Mouse (Mus musculus) mesoderm, embryonic 11.5 days (tissue): ENCODE results near the gene Zfp346.

ENCODE experiments used
- DNase-seq: peaks from one replicate; pipeline ENCODE4 v3.0.0-alpha.2; 2012; ENCODE audit warnings: low read depth, low spot score

The Zfp346 gene

DNA sequence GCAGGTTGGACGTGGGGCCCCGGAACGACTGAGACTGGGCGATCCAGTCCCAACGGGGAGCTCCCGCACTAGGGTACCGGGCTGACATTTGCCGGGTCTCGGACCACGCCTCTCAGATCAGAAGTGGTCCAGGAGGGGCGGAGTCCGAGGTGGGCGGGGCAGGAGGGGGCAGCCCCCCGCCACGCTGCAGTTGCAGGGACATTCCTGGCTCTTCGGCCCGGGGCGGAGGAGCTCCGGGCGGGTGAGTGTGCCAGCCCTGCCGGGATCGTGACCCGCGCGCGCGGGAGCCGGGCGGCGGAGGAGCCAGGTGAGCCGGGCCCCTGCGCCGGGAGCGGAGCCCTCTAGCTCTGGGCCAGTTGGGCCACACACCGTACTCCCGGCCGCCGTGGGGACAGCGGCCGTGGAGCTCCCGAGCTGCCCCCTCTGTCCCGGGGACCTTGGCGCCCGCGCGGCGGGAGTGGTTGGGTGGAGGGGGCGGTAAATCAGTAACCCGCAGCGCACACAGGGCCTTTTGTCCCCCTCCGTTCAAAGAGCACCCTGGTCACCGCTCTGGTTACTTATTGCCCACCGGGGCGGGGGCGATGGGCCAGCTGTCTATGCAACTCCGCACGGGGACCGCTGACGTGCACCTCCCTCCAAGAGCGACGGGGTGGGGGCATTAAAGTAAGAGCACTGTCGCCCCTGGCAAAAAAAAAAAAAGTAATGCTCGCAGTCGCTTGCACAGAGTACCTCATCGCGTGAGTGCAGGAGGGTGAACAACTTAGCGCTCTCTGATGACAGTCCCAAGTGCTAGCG lies 47.7 kb downstream of the Zfp346 start, which contains the start of gene Fgfr4:
Gene Fgfr4, plus strand, starts transcription at position 20 of the 795 bp plus-strand sequence.
- DNase-seq = peak; percentile 75

DNA sequence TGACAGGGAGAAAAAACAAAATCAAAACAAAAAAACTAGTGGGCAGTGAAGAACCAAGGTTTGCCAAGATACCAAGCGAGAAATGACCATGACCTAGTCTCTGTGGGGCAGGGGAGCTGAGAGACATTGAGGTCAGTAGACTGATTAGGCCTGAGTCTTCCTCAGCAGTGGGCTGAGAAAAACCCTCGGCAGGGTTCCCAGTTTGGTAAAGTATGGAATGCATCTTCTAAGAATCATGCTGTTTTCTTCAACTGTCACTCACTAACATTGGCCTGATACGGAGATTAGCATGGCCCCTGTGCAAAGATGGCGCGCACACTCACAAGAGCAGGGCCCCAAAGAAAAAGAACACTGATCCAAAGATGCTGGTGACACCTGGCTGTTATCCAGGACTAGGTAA lies 48.8 kb downstream of the Zfp346 start:
- no peak for DNase-seq

DNA sequence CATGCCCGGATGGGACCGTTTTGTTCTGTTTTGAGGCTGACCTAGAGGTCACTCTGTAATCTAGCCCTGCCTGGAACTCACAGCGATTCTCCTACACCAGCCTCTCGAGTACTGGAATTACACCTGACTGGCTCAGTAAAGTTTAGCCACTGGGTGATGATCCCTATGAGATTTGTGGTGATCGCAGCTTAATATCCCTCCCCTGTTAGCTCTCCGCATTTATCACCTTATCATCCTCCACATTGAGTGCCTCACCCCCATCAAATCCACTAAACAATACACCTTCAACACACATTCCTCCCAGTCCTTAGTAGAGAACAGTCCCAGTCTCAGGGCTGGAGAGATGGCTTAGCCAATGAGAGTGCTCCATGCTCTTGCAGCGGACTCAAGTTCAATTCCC lies 57.3 kb downstream of the Zfp346 start:
- no peak for DNase-seq

DNA sequence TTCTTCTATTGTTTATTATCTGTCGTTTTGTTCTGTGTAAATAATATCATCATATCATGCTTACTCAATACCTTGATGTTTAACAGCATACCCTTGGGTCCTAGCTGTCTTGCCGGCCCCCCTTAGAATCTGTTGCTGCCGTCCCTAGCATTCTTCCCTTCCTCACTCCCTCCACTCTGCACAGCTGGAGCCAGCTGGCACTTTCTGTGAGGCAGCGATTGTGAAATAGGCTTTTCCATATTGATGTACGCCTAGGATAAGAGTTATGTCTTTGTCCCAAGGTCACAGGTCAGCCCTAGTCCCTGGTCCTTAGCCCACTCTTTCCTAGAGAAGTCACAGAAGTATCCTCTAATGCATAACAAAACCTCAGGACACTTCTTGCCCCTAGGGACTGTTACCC lies 58.4 kb downstream of the Zfp346 start:
- no peak for DNase-seq

DNA sequence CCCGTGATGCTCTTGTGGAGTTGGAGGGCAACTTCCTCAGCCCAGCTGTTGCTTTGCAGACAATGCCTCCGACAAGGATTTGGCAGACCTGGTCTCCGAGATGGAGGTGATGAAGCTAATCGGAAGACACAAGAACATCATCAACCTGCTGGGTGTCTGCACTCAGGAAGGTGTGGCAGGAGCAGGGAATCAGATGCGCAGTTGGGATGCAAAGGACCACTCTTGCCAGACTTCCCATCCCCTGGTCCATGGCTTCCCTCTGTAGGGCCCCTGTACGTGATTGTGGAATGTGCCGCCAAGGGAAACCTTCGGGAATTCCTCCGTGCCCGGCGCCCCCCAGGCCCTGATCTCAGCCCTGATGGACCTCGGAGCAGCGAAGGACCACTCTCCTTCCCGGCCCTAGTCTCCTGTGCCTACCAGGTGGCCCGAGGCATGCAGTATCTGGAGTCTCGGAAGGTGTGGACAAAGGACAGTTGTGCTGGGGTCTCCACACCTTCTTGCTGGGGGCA lies 60.8 kb downstream of the Zfp346 start:
- no peak for DNase-seq

DNA sequence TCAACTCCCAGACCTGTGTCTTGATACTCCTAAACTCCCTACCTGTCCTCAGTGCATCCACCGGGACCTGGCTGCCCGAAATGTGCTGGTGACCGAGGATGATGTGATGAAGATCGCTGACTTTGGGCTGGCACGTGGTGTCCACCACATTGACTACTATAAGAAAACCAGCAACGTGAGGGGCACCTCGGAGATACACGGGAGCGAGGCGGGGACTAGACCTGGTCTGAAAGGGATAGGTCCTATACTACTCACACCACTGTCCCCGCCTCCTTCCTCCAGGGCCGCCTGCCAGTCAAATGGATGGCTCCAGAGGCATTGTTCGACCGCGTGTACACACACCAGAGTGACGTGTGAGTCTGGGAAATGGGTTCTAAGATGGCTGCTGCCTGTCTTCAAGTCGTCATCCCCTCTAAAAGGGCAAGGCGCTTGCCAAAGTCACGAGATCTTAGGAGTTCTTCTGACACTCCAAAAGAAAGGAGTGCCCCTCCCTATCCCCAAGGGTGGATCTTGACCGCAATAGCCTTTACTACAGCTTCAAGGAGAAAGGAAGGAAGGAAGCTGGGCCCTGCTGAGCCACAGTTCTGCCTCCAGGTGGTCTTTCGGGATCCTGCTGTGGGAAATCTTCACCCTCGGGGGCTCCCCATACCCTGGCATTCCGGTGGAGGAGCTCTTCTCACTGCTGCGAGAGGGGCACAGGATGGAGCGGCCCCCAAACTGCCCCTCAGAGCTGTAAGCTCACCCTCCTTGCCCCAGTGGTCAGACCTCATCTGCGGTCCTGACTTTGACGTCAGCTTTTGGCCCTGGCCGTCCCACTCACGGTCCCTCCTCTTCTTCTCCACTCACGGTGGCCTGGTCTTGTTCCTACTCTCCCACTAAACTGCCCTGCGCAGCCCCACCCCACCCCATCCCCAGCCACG lies 62.0 kb downstream of the Zfp346 start:
- no peak for DNase-seq

DNA sequence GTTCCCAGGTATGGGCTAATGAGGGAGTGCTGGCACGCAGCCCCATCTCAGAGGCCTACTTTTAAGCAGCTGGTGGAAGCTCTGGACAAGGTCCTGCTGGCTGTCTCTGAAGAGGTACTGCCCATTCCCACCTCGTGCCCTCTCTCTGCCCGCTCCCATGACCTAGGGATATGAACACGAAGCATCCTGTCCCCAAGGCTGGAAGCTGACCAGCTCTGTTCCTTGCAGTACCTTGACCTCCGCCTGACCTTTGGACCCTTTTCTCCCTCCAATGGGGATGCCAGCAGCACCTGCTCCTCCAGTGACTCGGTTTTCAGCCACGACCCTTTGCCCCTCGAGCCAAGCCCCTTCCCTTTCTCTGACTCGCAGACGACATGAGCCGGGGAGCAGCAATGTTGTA lies 62.7 kb downstream of the Zfp346 start:
- DNase-seq = no peak

DNA sequence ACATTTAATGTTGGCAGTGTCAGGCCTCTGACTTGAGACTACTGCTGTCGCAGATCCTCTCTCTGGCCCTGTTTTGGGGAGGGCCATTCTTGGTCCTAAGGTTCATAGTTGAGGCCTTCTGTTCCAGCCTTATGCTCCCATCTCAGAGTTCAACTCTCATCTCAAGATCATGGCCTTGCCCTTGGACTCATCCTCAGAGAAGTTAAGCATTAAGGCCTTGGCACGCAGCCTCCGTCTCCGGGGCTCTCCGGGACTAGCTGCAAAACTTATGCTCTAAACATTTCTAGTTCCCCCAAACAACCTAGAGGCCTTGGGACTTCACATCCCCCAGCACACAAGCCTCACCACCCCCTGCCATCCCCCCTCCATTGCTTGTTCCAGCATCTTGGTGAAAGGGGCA lies 63.1 kb downstream of the Zfp346 start:
- DNase-seq = no peak

DNA sequence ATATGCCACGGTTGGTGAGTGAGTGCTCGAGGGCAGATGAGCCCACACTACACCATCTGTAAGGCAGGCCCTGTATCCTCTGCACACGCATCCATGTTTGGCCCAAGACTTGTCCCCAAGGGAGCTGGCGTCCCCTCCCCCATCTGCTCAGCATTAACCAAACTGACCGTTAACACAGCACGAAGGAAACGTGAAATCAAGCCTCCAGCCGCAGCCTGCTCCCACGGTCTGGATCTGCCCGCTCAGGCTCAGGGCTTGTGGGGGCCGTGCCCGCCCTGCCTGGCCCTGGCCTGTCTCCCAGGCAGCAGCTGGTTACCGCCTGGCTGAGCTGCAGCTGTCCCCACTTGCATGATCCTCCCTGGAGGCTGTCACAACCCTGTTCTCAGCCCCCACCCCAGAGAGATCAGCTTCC lies 63.9 kb downstream of the Zfp346 start:
- peak; percentile 49 for DNase-seq

DNA sequence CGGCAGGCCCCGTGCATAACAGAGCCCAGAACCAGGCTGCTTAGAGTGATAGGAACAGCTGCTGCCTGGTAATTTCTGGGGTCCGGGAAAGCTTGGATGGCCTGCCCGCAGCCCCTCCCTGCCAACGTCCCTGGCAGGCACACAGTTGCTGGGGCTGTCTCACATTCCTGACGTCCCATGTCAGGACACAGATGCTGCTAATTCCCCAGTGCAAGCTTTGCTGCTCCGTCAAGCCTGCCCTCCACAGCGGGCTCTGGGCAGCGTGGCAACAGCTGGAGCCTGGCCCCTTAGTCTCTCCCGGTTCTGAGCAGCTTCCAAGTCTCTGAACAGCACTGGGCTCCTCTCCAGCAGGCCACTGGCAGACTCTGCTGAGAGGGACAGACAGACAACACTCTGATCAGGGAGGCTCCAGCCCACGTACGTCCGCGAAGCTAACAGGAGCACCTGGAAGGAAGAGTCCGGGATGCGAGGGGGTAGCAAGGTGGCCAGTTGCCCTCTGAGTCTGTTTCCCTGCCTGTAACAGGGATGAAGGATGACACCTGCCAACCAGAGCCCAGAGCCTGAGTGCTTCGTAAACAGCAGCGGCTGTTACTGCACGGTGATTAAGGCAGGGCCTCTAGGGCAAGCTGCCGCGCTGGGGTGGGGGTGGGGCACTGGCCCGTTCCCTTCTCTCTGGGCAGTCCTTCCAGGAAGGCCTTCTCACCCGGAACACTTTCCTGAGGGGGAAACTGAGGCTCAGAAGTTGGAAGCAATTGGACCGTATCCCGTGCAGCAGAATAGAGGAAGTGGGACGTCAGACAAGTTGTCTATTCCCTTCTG lies 66.6 kb downstream of the Zfp346 start:
- DNase-seq = peak; percentile 76

DNA sequence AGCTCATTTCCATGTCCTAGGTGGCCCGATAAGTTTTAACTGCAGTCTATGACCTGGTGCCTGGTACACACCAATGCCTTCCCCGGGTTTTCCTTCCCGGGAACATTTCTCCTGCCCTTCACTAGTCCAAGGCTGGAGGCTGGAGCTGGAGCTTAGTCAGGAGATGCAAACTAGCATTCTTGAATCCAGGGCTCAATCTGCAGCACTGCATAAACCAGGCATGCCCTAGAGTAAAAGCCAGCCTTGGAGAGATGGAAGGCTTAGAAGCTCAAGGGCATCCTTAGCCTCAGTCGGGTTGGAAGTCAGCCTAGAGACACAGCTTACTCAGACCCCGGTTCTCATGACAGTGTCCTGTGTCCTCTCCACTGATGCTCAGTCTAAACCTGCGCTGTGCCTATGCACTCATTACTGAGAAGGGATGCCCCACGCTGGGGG lies 67.2 kb downstream of the Zfp346 start:
- no peak for DNase-seq

DNA sequence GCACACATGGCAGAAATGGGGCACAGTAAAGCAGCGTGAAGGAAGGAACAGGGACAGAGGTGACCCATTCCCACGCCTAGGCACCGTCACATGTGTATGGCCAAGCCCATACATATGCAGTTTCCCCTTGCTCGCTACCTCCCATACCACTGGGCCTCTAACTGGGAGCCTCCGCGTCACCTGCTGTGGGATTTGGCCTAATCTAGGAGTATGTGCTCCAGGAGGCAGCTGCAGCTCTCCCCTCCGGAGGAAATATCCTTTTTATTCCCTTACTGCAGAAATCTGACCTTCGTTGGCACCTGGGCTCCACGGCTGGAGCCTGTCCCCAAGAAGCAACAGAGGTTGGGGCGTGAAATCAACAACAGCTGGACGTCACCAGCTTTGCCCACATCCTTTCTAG lies 69.2 kb downstream of the Zfp346 start:
- DNase-seq = peak; percentile 25

DNA sequence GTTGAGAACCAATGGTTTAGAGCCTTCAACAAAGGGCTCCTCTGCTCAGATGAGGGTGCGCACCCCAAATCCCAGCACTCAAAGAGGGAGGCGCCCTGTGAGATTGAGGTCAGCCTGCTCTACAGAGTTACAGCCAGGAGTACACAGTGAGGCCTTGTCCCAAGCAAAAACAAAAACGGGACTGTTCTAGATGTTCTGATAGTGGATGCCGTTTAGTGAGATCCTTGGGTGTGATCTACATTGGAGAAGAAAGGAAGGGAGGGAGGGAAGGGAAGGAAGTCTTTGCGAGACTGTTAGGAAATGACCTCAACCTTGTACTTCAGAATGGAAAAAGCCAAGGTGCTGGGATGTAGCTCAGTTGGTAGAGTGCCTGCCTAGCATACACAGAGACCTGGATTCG lies 71.2 kb downstream of the Zfp346 start:
- no peak for DNase-seq

DNA sequence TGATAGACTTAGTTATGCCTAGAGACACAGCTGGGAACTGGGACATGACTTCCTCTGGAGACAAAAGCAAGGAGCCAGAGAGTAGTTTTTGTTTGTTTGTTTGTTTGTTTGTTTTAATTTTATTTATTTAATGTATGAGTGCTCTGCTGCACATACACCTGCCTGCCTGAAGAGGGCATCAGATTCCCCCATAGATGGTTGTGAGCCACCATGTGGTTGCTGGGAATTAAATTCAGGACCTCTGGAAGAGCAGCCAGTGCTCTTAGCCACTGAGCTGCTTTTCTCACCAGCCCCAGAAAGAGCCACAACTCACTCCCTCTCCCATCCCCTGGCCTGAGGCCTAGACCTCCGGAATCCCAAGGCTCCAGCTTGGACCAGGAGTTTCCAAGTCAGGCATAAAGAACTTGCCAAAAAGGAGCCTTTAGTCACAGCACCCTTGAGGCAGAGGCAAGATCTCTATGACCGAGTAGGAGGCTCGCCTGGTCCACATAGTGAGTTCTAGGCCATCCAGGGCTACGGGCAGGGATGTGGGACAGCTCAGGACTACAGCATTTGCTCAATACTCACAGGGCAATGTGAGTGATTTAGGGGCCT lies 72.9 kb downstream of the Zfp346 start:
- DNase-seq = no peak

DNA sequence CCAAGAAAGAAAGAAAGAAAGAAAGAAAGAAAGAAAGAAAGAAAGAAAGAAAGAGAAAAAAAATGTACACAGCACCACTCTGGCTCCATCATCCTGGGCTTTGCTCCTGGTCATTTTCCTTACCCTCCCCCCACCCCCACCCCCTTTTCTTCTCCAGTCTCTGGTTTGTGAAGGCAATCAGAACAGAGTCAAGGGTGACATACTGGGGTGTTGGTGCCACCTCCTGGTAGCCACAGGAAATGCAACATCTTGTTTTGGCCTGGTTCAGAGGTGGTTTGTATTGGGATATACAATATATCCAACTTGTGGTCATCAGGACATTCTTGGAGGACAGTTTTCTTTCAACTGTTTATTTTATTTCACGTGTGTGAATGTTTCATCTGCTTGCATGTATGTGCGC lies 73.4 kb downstream of the Zfp346 start:
- DNase-seq = peak; percentile 86

DNA sequence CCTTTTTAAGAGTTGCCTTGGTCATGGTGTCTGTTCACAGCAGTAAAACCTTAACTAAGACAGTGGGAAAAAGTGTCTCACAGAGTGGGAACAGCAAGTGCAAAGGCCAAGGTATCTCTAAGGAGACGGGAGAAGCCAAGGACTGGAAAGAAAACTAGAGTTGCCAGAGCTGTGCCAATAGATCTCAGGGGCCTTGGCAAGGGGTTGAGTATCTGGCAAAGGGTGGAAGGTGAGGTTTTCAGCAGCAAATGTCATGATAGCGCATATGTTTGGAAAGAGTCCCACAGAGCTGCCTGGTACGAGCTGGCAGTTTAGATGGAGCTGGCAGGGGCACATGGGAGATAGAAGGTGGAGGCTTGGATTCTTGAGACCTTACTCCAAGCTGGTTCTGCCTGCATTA lies 74.5 kb downstream of the Zfp346 start:
- no peak for DNase-seq

DNA sequence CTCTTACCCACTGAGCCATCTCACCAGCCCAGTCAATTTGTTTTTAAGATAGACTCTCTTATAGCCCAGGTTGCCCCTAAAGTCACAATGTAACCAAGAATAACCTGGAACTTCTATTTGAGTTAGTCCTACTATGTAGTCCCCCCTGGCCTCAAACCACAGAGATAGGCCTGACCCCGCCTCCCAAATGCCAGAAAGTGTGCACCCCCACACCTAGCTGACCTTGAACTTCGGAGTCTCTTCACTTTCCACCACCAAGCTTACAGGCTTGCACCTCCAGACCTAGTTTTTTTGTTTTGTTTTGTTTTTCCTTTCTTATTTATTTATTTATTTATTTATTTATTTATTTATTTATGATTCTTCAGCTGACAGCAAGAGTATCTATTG lies 76.7 kb downstream of the Zfp346 start:
- no peak for DNase-seq

DNA sequence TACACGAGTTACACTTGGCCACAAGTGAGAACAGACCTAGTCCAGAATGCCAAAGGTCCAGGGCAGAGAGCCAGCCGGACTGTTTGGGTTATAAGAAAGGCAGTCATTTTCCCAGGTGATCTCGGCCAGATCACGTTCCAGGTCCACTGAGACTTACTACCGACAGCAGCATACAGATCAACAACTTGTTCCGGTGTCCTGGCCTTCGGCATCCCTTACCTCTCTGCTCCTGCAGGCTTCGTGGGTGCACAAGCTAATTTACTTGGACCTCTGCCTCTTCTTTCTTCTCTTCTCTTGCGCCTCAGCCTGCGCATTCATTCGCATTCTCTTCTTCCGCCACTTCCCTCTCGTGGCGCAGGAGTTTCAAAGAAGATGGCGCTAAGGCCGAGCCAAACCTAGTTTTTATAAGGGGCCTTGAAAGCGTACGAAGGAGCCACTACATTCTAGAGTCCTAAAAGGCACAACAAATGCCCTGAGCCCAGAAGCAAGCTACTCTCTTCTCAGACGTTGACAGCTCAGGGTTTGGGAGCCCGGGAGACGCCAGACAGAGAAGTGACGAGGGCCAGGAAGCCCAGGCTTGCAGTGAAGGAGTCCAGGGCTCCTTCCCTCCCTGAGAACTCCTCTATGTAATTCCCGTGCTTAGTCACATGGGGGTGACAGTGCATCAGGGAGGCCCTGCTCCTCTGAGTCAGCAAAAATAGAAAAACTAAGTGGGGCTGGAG lies 77.2 kb downstream of the Zfp346 start:
- DNase-seq = peak; percentile 64

DNA sequence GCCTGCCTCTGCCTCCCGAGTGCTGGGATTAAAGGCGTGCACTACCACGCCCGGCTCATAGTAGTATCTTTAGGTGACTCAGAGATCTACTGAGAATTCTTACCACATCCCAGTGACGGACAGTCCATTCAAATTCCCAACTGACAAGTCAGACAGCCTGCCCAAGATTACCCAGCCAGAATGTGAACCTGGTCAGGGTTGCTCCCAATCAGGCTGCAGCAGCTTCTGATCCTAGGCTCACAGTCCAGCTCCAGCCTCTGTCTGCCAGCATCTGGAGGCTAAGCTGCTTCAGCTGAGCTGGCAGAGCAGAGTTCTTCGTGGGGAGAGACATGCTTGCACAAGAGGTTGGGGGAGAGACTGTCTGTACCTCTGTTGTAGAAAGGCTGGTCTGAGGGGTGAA lies 78.3 kb downstream of the Zfp346 start:
- DNase-seq = no peak
